Mouse (Mus musculus): ENCODE measurements around the gene Casq1. TPM values are rescaled to one million over a fixed set of nuclear protein-coding genes. Genes with fewer than 3 reads are reported as not detected.

Gene Casq1
- total RNA-seq, 2 experiments from 2014 or later: 15.7 to 51.9 TPM

GRCm38 (mm10) chr1:172206141-172206917 is 13.3 kb downstream of the Casq1 start, which contains the start of gene Pea15a:
Pea15a (minus strand) TSS chr1:172206804.
- DNase-seq (ENCODE audit: low spot score in 2 of 2): peak; percentile 47 to 70

- DNase-seq (ENCODE audit: low spot score in 2 of 2): no peak
Measured at GRCm38 (mm10) chr1:172205741-172206087, 14.0 kb downstream of the Casq1 start.

GRCm38 (mm10) chr1:172204814-172205740 is 14.6 kb downstream of the Casq1 start:
- no peak for DNase-seq (ENCODE audit: low spot score in 2 of 2)

- DNase-seq (ENCODE audit: low spot score in 2 of 2): no peak
Measured at GRCm38 (mm10) chr1:172204033-172204813, 15.4 kb downstream of the Casq1 start.

- DNase-seq (ENCODE audit: low spot score in 2 of 2): no peak
Measured at GRCm38 (mm10) chr1:172203566-172203965, 16.1 kb downstream of the Casq1 start.

GRCm38 (mm10) chr1:172202894-172203522 is 16.7 kb downstream of the Casq1 start:
- DNase-seq (ENCODE audit: low spot score in 2 of 2): no peak

- no peak for DNase-seq (ENCODE audit: low spot score in 2 of 2)
Measured at GRCm38 (mm10) chr1:172201967-172202880, 17.4 kb downstream of the Casq1 start.

GRCm38 (mm10) chr1:172200871-172201447 is 18.7 kb downstream of the Casq1 start:
- no peak for DNase-seq (ENCODE audit: low spot score in 2 of 2)

GRCm38 (mm10) chr1:172200161-172200560 is 19.5 kb downstream of the Casq1 start:
- DNase-seq (ENCODE audit: low spot score in 2 of 2): no peak

GRCm38 (mm10) chr1:172198996-172199395 is 20.7 kb downstream of the Casq1 start:
- DNase-seq (ENCODE audit: low spot score in 2 of 2): no peak

GRCm38 (mm10) chr1:172198316-172198715 is 21.4 kb downstream of the Casq1 start:
- DNase-seq (ENCODE audit: low spot score in 2 of 2): no peak

- no peak for DNase-seq (ENCODE audit: low spot score in 2 of 2)
Measured at GRCm38 (mm10) chr1:172197851-172198250, 21.8 kb downstream of the Casq1 start.

GRCm38 (mm10) chr1:172197146-172197545 is 22.5 kb downstream of the Casq1 start:
- no peak for DNase-seq (ENCODE audit: low spot score in 2 of 2)

- DNase-seq (ENCODE audit: low spot score in 2 of 2): no peak
Measured at GRCm38 (mm10) chr1:172194435-172194834, 25.2 kb downstream of the Casq1 start.

- DNase-seq (ENCODE audit: low spot score in 2 of 2): no peak
Measured at GRCm38 (mm10) chr1:172192217-172192616, 27.5 kb downstream of the Casq1 start.

- no peak for DNase-seq (ENCODE audit: low spot score in 2 of 2)
Measured at GRCm38 (mm10) chr1:172191578-172191977, 28.1 kb downstream of the Casq1 start.

- no peak for DNase-seq (ENCODE audit: low spot score in 2 of 2)
Measured at GRCm38 (mm10) chr1:172188891-172189290, 30.8 kb downstream of the Casq1 start.

GRCm38 (mm10) chr1:172186401-172187289 is 33.0 kb downstream of the Casq1 start:
- no peak for DNase-seq (ENCODE audit: low spot score in 2 of 2)

Measured in adrenal gland, postnatal 4 days (tissue).